Mouse (Mus musculus) adrenal gland, postnatal 14 days (tissue): ENCODE measurements around the gene Cdadc1. TPM values are rescaled to one million over a fixed set of nuclear protein-coding genes. Genes with fewer than 3 reads are reported as not detected.
"Not testable (repeated sequence)": the region's sequence is repeated elsewhere in the genome, so short reads cannot be mapped to it uniquely, and the experiment has no call there.

ENCODE experiments used
- DNase-seq: peaks from one replicate; pipeline ENCODE4 v3.0.0; 2021; ENCODE audit warnings: mixed read lengths
- total RNA-seq: library from RNA; stranded (reverse); gene quantifications from 2 replicates; pipeline ENCODE4 v1.2.3, GENCODE M21; 2021

The Cdadc1 gene
- total RNA-seq, 1 experiment from 2014 or later = 70.4 TPM

GRCm38 (mm10) chr14:59614149-59614548 lies 16.4 kb upstream of the Cdadc1 start:
- not testable (repeated sequence) for DNase-seq

GRCm38 (mm10) chr14:59612920-59613625 lies 15.3 kb upstream of the Cdadc1 start:
- DNase-seq = peak; percentile 83

- DNase-seq = no peak
These were observed 9.3 kb upstream of the Cdadc1 start for GRCm38 (mm10) chr14:59607021-59607420.

GRCm38 (mm10) chr14:59605671-59606353 lies 8.1 kb upstream of the Cdadc1 start:
- peak; percentile 81 for DNase-seq

GRCm38 (mm10) chr14:59604002-59604645 lies 6.4 kb upstream of the Cdadc1 start:
- DNase-seq = peak; percentile 51

GRCm38 (mm10) chr14:59598260-59598627 lies 485 bp upstream of the Cdadc1 start:
- no peak for DNase-seq

GRCm38 (mm10) chr14:59594988-59595387 lies 2.8 kb downstream of the Cdadc1 start:
- DNase-seq = no peak

- no peak for DNase-seq
These were observed 5.2 kb downstream of the Cdadc1 start for GRCm38 (mm10) chr14:59592593-59592992.

- DNase-seq = no peak
These were observed 5.9 kb downstream of the Cdadc1 start for GRCm38 (mm10) chr14:59591901-59592300.

- peak; percentile 48 for DNase-seq
These were observed 7.1 kb downstream of the Cdadc1 start for GRCm38 (mm10) chr14:59590614-59591013.

GRCm38 (mm10) chr14:59576385-59576784 lies 21.4 kb downstream of the Cdadc1 start:
- DNase-seq = no peak

GRCm38 (mm10) chr14:59566756-59567155 lies 31.0 kb downstream of the Cdadc1 start:
- no peak for DNase-seq

- DNase-seq = no peak
These were observed 39.9 kb downstream of the Cdadc1 start for GRCm38 (mm10) chr14:59557886-59558285.

- DNase-seq = no peak
These were observed 40.7 kb downstream of the Cdadc1 start for GRCm38 (mm10) chr14:59557071-59557470.

- DNase-seq = peak; percentile 88
These were observed 41.7 kb downstream of the Cdadc1 start for GRCm38 (mm10) chr14:59555928-59556531.

- no peak for DNase-seq
These were observed 42.7 kb downstream of the Cdadc1 start for GRCm38 (mm10) chr14:59555018-59555417.

- DNase-seq = no peak
These were observed 43.7 kb downstream of the Cdadc1 start for GRCm38 (mm10) chr14:59554025-59554424.

- peak; percentile 24 for DNase-seq
These were observed 45.8 kb downstream of the Cdadc1 start for GRCm38 (mm10) chr14:59551956-59552355.

- peak; percentile 70 for DNase-seq
These were observed 46.9 kb downstream of the Cdadc1 start for GRCm38 (mm10) chr14:59550841-59551240.

- DNase-seq = peak; percentile 64
These were observed 48.7 kb downstream of the Cdadc1 start for GRCm38 (mm10) chr14:59549106-59549505.

GRCm38 (mm10) chr14:59548532-59548931 lies 49.2 kb downstream of the Cdadc1 start:
- DNase-seq = no peak

GRCm38 (mm10) chr14:59547530-59547929 lies 50.2 kb downstream of the Cdadc1 start:
- no peak for DNase-seq
